Mouse (Mus musculus): ENCODE measurements at regions not wholly inside any gene's neighbourhood (a gene's known extent, or its start where the extent isn't known, plus 50 kb on each side); places are given as distances from the start of the nearest gene placed in this dataset.

DNA sequence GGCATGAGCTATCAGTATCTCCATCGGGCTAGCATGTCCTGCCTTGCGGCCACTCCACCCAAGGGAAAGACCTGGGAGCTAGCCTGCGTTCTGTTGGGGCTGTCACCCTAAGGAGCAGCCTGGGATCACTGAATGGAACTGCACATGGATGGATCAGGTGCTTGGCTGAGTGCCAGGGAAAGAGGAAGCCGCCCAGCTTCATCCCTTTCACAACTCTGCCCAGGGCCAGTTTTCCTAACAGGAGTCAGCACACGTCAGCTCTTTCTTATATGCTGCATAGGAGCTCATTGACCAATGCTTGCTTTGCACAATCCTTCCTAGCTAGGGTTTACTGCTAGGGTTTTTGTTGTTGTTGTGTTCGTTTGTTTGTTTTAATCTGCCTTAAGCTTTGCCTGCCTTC is 134.3 kb upstream of the Mylip start:
- no peaks in the 10 kb centered on the region for H3K36me3 ChIP-seq (replicated peaks)
- no peak overlapping the region for H3K4me3 ChIP-seq (ENCODE audit: low read depth, low read length)
- H3K27me3 ChIP-seq (ENCODE audit: insufficient read depth, low read length) = peaks cover 6% of the 10 kb centered on the region; the same call in 1 of the 2 replicates
- no peaks in the 10 kb centered on the region for H3K9me3 ChIP-seq (replicated peaks)
- ATAC-seq (ENCODE audit: extremely low read depth, insufficient number of reproducible peaks, low FRiP score, poor library complexity, severe bottlenecking) (no peak), DNase-seq (ENCODE audit: low spot score) (no peak)
- no peaks in the 10 kb centered on the region for H3K4me1 ChIP-seq (ENCODE audit: insufficient read depth, low read depth, low read length)
- TF ChIP-seq CTCF (IDR thresholded peaks at IDR 0.05; ENCODE audit: low read depth, low read length) (no peak), TAL1 (conservative IDR thresholded peaks at IDR 0.05; ENCODE audit: low read depth, low read length) (no peak), GATA1 (IDR thresholded peaks at IDR 0.05; ENCODE audit: borderline replicate concordance, low read length) (no peak), POLR2AphosphoS5 (IDR thresholded peaks at IDR 0.05; ENCODE audit: insufficient replicate concordance, low read depth, low read length) (no peak), GATA2 (IDR thresholded peaks at IDR 0.05; ENCODE audit: borderline replicate concordance, low read depth, low read length) (no peak)

DNA sequence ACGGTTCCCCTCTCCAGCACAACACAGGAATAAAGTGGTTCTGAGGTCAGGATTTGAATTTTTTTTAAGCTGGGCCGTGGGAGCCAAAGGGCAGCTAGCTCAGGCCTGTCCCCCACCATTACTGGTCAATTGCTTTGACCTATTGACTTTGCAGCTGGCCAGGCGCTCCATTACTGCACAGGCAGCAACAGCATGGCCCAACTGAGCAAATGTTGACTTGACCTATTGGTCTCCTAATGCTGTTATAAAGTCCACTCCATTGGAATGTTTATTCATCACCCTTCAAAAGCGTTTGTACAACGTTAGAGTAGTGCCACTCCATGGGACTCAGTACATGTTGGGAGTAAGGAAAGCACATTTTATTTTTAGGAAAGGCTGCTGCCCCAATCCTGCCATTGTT is 127.5 kb upstream of the Mylip start:
- Histone ChIP-seq H3K4me1 (ENCODE audit: insufficient read depth, low read depth, low read length) (no peaks in the 10 kb centered on the region), H3K36me3 (replicated peaks) (no peaks in the 10 kb centered on the region), H3K4me3 (ENCODE audit: low read depth, low read length) (no peak overlapping the region), H3K9me3 (replicated peaks) (no peaks in the 10 kb centered on the region), H3K27me3 (ENCODE audit: insufficient read depth, low read length) (peaks cover 5% of the 10 kb centered on the region)
- DNase-seq (ENCODE audit: low spot score) = no peak
- TF ChIP-seq POLR2AphosphoS5 (IDR thresholded peaks at IDR 0.05; ENCODE audit: insufficient replicate concordance, low read depth, low read length) (no peak), GATA1 (IDR thresholded peaks at IDR 0.05; ENCODE audit: borderline replicate concordance, low read length) (no peak), CTCF (IDR thresholded peaks at IDR 0.05; ENCODE audit: low read depth, low read length) (no peak), TAL1 (conservative IDR thresholded peaks at IDR 0.05; ENCODE audit: low read depth, low read length) (no peak), GATA2 (IDR thresholded peaks at IDR 0.05; ENCODE audit: borderline replicate concordance, low read depth, low read length) (no peak)
- no peak for ATAC-seq (ENCODE audit: extremely low read depth, insufficient number of reproducible peaks, low FRiP score, poor library complexity, severe bottlenecking)

DNA sequence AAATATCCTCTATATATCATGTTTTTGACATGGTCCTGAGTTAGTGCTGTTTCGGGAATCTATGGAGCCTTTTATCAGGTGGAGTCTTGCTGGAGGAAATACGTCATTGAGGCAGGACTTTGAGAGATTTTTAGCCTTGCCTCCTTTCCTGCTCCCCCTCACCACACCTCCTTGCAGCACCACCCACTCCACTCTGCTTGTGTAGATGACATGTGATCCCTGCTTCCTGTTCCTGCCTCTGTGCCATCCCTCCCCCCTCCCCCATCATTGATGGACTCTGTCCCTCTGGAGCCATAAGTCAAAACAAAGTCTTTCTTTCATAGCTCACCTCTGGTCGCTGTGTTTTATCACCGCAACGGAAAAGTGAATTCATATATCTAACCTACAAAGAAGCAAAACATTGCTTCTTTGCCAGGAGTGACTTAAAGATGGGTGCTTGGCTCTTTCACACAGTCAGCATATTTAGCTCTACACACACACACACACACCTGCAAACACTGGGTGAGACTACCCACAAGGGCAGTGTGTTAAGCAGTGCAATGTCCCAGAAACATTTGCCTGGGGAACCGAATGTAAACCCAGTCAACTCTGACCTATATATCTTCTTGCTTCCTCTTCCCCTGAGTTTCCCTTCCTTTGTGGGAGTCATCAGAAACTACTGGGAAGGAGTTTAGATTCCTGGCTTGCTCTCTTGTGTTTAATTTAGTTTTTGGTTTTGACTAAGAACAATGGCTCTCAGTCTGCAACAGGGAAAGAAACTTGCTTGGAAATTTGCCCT is 123.1 kb upstream of the Mylip start:
- no peak for DNase-seq (ENCODE audit: low spot score)
- ATAC-seq (ENCODE audit: extremely low read depth, insufficient number of reproducible peaks, low FRiP score, poor library complexity, severe bottlenecking) = no peak
- H3K9me3 ChIP-seq (replicated peaks) = no peaks in the 10 kb centered on the region
- no peak for TF ChIP-seq CTCF (IDR thresholded peaks at IDR 0.05; ENCODE audit: low read depth, low read length)
- TF ChIP-seq TAL1 (conservative IDR thresholded peaks at IDR 0.05; ENCODE audit: low read depth, low read length) = no peak
- no peak for TF ChIP-seq POLR2AphosphoS5 (IDR thresholded peaks at IDR 0.05; ENCODE audit: insufficient replicate concordance, low read depth, low read length)
- no peak for TF ChIP-seq GATA1 (IDR thresholded peaks at IDR 0.05; ENCODE audit: borderline replicate concordance, low read length)
- no peaks in the 10 kb centered on the region for H3K36me3 ChIP-seq (replicated peaks)
- H3K27me3 ChIP-seq (ENCODE audit: insufficient read depth, low read length) = peaks cover 14% of the 10 kb centered on the region
- H3K4me3 ChIP-seq (ENCODE audit: low read depth, low read length) = no peak overlapping the region
- 0 out of 2 replicates have a peak, but pooled peaks cover 3% of the 10 kb centered on the region for H3K4me1 ChIP-seq (ENCODE audit: insufficient read depth, low read depth, low read length)

DNA sequence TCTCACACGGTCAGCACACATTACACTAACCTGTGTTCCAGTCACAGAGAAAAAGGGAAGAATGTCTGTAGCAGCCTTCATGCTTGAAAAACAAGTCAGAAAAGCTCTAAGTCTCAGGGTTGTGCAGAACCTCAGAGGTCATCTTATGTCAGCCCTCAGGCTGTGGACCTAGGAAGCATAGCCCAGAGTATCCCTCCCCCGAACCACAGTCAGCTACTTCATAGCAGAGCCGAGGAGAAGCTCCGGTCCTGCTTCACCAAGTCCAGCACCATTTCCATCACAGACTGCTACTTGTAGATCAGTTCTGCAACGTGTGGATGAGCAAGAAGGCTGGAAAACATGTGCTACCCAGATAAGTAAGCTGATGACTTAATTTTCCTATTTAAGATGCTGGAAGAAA is 122.1 kb upstream of the Mylip start:
- no peak for ATAC-seq (ENCODE audit: extremely low read depth, insufficient number of reproducible peaks, low FRiP score, poor library complexity, severe bottlenecking)
- Histone ChIP-seq H3K36me3 (replicated peaks) (no peaks in the 10 kb centered on the region), H3K9me3 (replicated peaks) (no peaks in the 10 kb centered on the region), H3K4me3 (ENCODE audit: low read depth, low read length) (no peak overlapping the region), H3K4me1 (ENCODE audit: insufficient read depth, low read depth, low read length) (0 out of 2 replicates have a peak, but pooled peaks cover 3% of the 10 kb centered on the region), H3K27me3 (ENCODE audit: insufficient read depth, low read length) (peaks cover 14% of the 10 kb centered on the region)
- no peak for DNase-seq (ENCODE audit: low spot score)
- TF ChIP-seq TAL1 (conservative IDR thresholded peaks at IDR 0.05; ENCODE audit: low read depth, low read length) = no peak
- TF ChIP-seq GATA1 (IDR thresholded peaks at IDR 0.05; ENCODE audit: borderline replicate concordance, low read length) = no peak
- no peak for TF ChIP-seq POLR2AphosphoS5 (IDR thresholded peaks at IDR 0.05; ENCODE audit: insufficient replicate concordance, low read depth, low read length)
- TF ChIP-seq GATA2 (IDR thresholded peaks at IDR 0.05; ENCODE audit: borderline replicate concordance, low read depth, low read length) = no peak
- no peak for TF ChIP-seq CTCF (IDR thresholded peaks at IDR 0.05; ENCODE audit: low read depth, low read length)

DNA sequence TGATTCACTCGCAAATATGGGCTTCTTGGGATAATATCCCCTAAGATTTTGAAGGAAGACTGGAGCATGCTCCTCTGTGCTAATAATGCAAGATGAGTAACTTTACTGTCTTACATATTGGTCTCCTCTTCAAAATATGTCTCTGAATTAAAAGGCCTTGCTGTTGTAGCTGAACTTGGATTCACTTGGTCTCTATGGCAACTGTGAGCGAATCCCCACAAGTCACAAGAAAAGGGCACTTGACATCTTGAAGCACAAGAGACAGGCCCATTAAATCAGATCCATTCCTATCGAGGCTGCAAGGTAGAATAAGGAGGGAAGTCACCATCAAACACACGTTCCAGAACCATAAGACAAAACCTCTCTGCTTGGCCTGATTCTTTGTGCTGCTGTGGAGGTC is 121.6 kb upstream of the Mylip start:
- Histone ChIP-seq H3K4me3 (ENCODE audit: low read depth, low read length) (no peak overlapping the region), H3K9me3 (replicated peaks) (no peaks in the 10 kb centered on the region), H3K4me1 (ENCODE audit: insufficient read depth, low read depth, low read length) (0 out of 2 replicates have a peak, but pooled peaks cover 3% of the 10 kb centered on the region), H3K36me3 (replicated peaks) (no peaks in the 10 kb centered on the region), H3K27me3 (ENCODE audit: insufficient read depth, low read length) (peaks cover 14% of the 10 kb centered on the region)
- TF ChIP-seq GATA1 (IDR thresholded peaks at IDR 0.05; ENCODE audit: borderline replicate concordance, low read length) (no peak), GATA2 (IDR thresholded peaks at IDR 0.05; ENCODE audit: borderline replicate concordance, low read depth, low read length) (no peak), CTCF (IDR thresholded peaks at IDR 0.05; ENCODE audit: low read depth, low read length) (no peak), POLR2AphosphoS5 (IDR thresholded peaks at IDR 0.05; ENCODE audit: insufficient replicate concordance, low read depth, low read length) (no peak), TAL1 (conservative IDR thresholded peaks at IDR 0.05; ENCODE audit: low read depth, low read length) (no peak)
- ATAC-seq (ENCODE audit: extremely low read depth, insufficient number of reproducible peaks, low FRiP score, poor library complexity, severe bottlenecking) (no peak), DNase-seq (ENCODE audit: low spot score) (no peak)

DNA sequence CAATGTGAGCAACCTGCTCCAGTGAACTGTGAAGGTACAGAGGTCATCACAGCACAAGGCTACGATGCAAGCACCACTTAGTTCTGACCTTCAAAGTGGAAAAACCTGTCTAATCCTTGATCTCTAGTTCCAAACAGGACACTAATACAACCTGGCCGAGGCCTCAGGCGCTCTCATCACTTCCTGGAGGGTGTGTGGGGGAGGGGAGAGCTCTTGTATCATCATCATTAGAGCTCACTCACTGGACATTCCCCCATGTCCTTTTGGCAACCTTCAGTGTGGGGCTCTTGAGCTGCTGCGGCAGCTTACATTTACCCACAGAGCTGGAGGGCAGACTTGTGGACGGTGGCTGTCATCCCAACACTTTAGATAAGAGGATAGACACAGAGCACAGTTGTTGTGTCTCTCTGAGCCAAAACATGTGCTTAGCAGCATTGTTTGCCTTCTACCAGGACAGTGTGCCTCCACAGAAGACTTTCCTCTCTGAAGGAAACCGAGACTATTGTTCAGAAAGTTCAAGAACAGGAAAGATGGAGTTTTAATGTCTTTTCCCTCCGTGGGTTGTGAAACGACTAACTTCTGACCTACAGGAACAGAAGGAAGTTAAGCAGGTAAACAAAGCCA is 115.2 kb upstream of the Mylip start:
- no peak for ATAC-seq (ENCODE audit: extremely low read depth, insufficient number of reproducible peaks, low FRiP score, poor library complexity, severe bottlenecking)
- Histone ChIP-seq H3K36me3 (replicated peaks) (no peaks in the 10 kb centered on the region), H3K4me1 (ENCODE audit: insufficient read depth, low read depth, low read length) (0 out of 2 replicates have a peak, but pooled peaks cover under 1% of the 10 kb centered on the region), H3K27me3 (ENCODE audit: insufficient read depth, low read length) (no peaks in the 10 kb centered on the region), H3K9me3 (replicated peaks) (no peaks in the 10 kb centered on the region), H3K4me3 (ENCODE audit: low read depth, low read length) (no peak overlapping the region)
- no peak for TF ChIP-seq GATA1 (IDR thresholded peaks at IDR 0.05; ENCODE audit: borderline replicate concordance, low read length)
- no peak for TF ChIP-seq CTCF (IDR thresholded peaks at IDR 0.05; ENCODE audit: low read depth, low read length)
- no peak for TF ChIP-seq GATA2 (IDR thresholded peaks at IDR 0.05; ENCODE audit: borderline replicate concordance, low read depth, low read length)
- no peak for TF ChIP-seq POLR2AphosphoS5 (IDR thresholded peaks at IDR 0.05; ENCODE audit: insufficient replicate concordance, low read depth, low read length)
- no peak for TF ChIP-seq TAL1 (conservative IDR thresholded peaks at IDR 0.05; ENCODE audit: low read depth, low read length)
- no peak for DNase-seq (ENCODE audit: low spot score)

All from G1E (cell line).